Mouse (Mus musculus) heart, embryonic 16.5 days (tissue): ENCODE measurements around the gene Ell3. TPM values are rescaled to one million over a fixed set of nuclear protein-coding genes. Genes with fewer than 3 reads are reported as not detected.

Source experiments
- ATAC-seq: fragments of 200-750 bp; cut with Nextera tagmentation; replicated peaks from 2 replicates; pipeline ENCODE4 v1.8.0; 2017; ENCODE audit warnings: moderate number of reproducible peaks; ENCODE audit not compliant: insufficient read depth, low FRiP score; ENCODE audit errors: extremely low read depth
- H3K27ac ChIP-seq: fragments of 300-500 bp; sonication (generic); 2 replicates; pipeline ENCODE4 v1.5.1; 2014; ENCODE audit warnings: mild to moderate bottlenecking, low read length, control low read depth, moderate library complexity
- H3K27me3 ChIP-seq: fragments of 300-500 bp; sonication (generic); 2 replicates; pipeline ENCODE4 v1.6.1; 2014; ENCODE audit warnings: low read length, mixed read lengths; ENCODE audit not compliant: control insufficient read depth, insufficient read depth
- H3K36me3 ChIP-seq: fragments of 300-500 bp; sonication (generic); 2 replicates; pipeline ENCODE4 v1.6.1; 2014; ENCODE audit not compliant: control insufficient read depth, insufficient read depth
- H3K4me1 ChIP-seq: fragments of 300-500 bp; sonication (generic); 2 replicates; pipeline ENCODE4 v1.6.1; 2014; ENCODE audit warnings: low read length, mixed read lengths; ENCODE audit not compliant: control insufficient read depth, insufficient read depth
- H3K4me2 ChIP-seq: fragments of 300-500 bp; sonication (generic); 2 replicates; pipeline ENCODE4 v1.6.1; 2014; ENCODE audit warnings: low read depth, mild to moderate bottlenecking, control low read depth, low read length
- H3K4me3 ChIP-seq: fragments of 300-500 bp; sonication (generic); 2 replicates; pipeline ENCODE4 v1.5.1; 2014; ENCODE audit warnings: mild to moderate bottlenecking, control low read depth, low read length
- H3K9ac ChIP-seq: fragments of 300-500 bp; sonication (generic); 2 replicates; pipeline ENCODE4 v1.6.1; 2014; ENCODE audit warnings: low read length, control low read depth
- H3K9me3 ChIP-seq: fragments of 300-500 bp; sonication (generic); replicated peaks from 2 replicates; pipeline ENCODE4 v1.6.1; 2016; ENCODE audit warnings: low read length; ENCODE audit not compliant: control insufficient read depth
- WGBS: fragments of 180-500 bp; shearing (Covaris S2); extraction: QIAGEN DNeasy Blood & Tissue Kit; methylation state at CpG from one replicate; pipeline ENCODE4 v1.1.7; 2014; 5-methylcytosine and 5-hydroxymethylcytosine counted together
- polyA plus RNA-seq: library from polyadenylated mRNA; unstranded; fragments of >200 nt; fragmentation: Nextera tagmentation; extraction: Ambion mirVana; gene quantifications from 2 replicates; pipeline ENCODE4 v1.2.1, GENCODE M21; 2015

Ell3 gene
- polyA plus RNA-seq, 1 experiment from 2014 or later: 1.1 TPM

DNA sequence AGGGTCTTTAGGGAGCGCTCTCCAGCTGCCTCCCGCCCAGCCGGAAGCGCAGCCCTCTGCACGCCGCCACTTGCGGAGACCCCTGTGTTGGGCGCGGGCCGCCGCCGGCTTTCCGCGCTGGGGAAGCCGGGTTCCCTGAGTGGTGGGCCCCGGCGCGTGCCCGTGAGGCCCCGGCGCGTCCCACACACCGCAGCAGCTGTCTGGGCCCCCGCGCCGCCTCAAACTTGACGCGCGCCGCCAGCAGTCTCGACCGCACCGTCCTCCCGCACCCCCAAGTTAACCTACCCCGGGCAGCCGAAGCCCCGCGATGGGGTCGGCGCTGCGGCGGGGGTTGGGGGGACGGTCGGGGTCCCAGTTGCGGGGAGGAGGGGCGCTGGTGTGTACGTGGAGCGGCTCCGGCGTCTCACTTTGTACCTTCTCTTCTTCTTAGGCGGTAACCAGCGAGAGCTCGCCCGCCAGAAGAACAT lies 5.5 kb upstream of the Ell3 start:
- peak overlapping the region; percentile 93 for H3K4me2 ChIP-seq
- under 1% methylated on average over 54 of the region's 54 CpGs for WGBS
- no peaks in the 10 kb centered on the region for H3K27me3 ChIP-seq
- peak overlapping the region; percentile 99 for H3K9ac ChIP-seq
- peaks cover 31% of the 10 kb centered on the region for H3K4me1 ChIP-seq
- peak overlapping the region; percentile 97 for H3K27ac ChIP-seq
- H3K9me3 ChIP-seq: no peaks in the 10 kb centered on the region
- ATAC-seq: peak; percentile 15
- H3K4me3 ChIP-seq: peak overlapping the region; percentile 97
- H3K36me3 ChIP-seq: peaks cover 12% of the 10 kb centered on the region

DNA sequence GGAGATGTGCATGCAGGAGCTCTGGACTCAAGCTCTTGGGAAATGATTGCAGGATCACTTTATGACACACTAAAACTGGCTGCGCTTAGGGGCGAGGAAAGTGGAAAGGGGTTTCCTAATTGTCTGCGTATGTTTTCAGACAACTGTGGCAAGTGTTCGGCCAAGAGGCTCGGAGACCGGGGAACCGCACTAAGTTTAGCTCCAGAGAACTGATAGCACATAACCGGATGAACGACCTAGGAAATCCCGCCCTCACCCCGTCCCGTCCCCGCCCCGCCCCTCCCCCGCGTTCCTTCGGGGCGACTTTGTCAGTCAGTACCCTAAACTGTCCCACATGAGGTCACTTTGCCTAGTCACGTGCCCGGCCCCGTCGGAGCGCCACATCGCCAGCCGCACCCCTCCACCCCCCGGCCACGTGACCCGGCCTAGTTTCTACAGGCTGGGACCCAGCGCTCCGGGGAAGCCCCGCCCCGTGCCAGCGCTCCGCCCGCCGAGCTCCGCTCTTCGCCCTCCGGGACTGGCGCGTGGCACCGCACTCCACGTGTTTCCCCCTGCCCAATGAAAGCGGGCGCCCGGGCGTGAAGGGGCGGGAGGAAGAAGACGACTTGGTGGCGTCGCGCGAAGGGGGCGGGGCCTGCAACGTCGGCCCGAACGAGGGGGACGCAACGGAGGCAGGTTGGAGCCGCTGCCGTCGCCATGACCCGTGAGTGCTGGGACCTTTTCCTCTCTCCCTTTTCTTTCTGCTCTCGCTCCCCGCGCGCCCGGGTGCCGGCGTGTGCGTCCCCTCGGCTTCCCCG lies 4.9 kb upstream of the Ell3 start, which contains the start of gene Serf2:
Gene Serf2 (plus strand): TSS at position 457 of the 797 bp plus-strand sequence.
- Histone ChIP-seq H3K27me3 (no peaks in the 10 kb centered on the region), H3K4me3 (peak within 1 kb of the TSS; percentile 97), H3K9ac (peak within 1 kb of the TSS; percentile 99), H3K27ac (peak within 1 kb of the TSS; percentile 100), H3K4me2 (peak within 1 kb of the TSS; percentile 93), H3K36me3 (peaks cover 12% of the 10 kb centered on the region), H3K9me3 (no peaks in the 10 kb centered on the region), H3K4me1 (peaks cover 31% of the 10 kb centered on the region)
- peak; percentile 97 for ATAC-seq
- WGBS: under 1% methylated on average over 67 of the region's 74 CpGs

DNA sequence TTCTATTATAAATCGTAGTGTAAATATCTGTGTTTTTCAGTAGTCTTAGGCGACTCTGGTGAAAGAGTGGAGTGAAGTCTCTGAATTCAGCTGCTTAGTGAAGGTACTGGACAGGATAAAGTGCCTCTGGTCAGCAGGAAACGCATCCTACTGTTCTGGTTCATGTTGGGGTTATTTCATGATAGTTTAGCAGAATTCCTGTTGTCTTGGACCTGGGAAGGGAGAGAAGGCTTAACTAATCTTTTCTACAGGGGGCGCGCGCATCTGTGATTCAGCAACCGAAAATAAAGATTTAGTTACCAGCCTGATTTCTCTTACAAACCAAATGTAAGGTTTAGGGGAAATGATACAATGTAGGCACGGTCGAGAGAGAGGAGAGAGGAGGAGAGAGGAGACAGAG lies 4.1 kb upstream of the Ell3 start:
- Histone ChIP-seq H3K4me2 (peak overlapping the region; percentile 89), H3K36me3 (peaks cover 12% of the 10 kb centered on the region), H3K9ac (peak overlapping the region; percentile 82), H3K9me3 (no peaks in the 10 kb centered on the region), H3K4me3 (peak overlapping the region; percentile 97), H3K27ac (peak overlapping the region; percentile 100), H3K4me1 (peaks cover 28% of the 10 kb centered on the region), H3K27me3 (no peaks in the 10 kb centered on the region)
- no peak for ATAC-seq
- WGBS: 12% methylated on average over 9 of the region's 9 CpGs

DNA sequence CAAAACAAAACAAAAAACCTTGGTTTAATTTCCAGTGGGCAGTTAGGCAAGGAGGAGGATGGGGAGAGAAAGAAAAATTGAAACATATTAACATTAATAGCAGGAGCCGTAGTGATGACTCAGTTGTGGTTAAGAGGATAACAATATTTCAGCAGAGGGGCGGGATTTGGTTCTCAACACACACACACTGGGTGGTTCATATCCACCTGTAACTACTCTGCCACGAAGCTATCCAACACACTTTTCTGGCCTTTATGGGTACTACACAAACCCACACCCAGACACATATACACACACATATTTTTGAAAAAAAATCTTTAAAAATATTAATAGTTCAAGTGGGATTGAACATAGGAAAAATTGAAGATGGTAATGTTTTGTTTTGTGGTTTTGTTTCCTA lies 2.9 kb upstream of the Ell3 start:
- H3K27ac ChIP-seq: no peak overlapping the region
- peaks cover 7% of the 10 kb centered on the region for H3K36me3 ChIP-seq
- ATAC-seq: no peak
- no peak overlapping the region for H3K4me3 ChIP-seq
- H3K4me2 ChIP-seq: no peak overlapping the region
- H3K9me3 ChIP-seq: no peaks in the 10 kb centered on the region
- peaks cover 27% of the 10 kb centered on the region for H3K4me1 ChIP-seq
- no peaks in the 10 kb centered on the region for H3K27me3 ChIP-seq
- H3K9ac ChIP-seq: no peak overlapping the region
- 85% methylated on average over 3 of the region's 3 CpGs for WGBS

DNA sequence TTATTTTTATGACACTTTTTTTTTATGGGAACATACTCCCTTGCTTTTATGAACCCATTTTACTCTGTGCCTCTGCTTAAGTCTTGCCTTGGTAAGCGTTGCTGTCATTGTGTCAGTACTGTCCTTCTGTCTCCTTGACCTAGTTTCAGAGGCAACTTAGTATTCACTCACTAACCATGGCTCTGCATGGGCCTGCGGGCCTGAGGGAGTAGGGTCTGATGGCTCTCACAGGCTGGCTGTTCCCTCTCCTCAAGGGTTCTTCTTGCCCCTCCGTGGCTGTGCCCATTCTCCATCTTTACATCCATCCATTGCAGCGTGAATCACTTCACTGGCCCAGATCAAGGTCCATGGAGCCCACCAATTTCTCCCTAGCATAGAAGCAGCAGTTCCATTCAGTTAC lies 2.4 kb upstream of the Ell3 start:
- Histone ChIP-seq H3K36me3 (peaks cover 6% of the 10 kb centered on the region), H3K27ac (no peak overlapping the region), H3K27me3 (no peaks in the 10 kb centered on the region), H3K4me2 (no peak overlapping the region), H3K9ac (no peak overlapping the region), H3K4me3 (no peak overlapping the region), H3K9me3 (no peaks in the 10 kb centered on the region), H3K4me1 (peaks cover 28% of the 10 kb centered on the region)
- 88% methylated on average over 4 of the region's 4 CpGs for WGBS
- no peak for ATAC-seq

DNA sequence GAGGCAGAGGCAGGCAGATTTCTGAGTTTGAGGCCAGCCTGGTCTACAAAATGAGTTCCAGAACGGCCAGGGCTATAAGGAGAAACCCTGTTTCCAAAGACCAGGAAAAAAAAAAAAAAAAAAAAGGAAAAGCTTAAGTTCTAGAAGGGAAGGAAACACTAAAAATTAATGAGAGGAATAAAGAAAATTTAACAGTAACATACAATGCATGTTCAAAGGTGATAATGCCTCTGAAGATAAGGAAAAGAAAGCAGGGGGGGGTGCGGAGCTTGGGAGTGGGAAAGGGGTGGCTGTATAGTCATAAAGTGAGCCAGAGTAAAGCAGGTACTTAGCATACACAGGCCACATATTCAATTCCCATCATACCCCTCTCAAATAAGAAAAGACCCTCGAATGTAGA lies 1.0 kb upstream of the Ell3 start:
- H3K27me3 ChIP-seq: no peaks in the 10 kb centered on the region
- no peak overlapping the region for H3K27ac ChIP-seq
- H3K4me2 ChIP-seq: no peak overlapping the region
- ATAC-seq: no peak
- 76% methylated on average over 3 of the region's 3 CpGs for WGBS
- H3K4me3 ChIP-seq: no peak overlapping the region
- H3K36me3 ChIP-seq: no peaks in the 10 kb centered on the region
- no peak overlapping the region for H3K9ac ChIP-seq
- no peaks in the 10 kb centered on the region for H3K9me3 ChIP-seq
- H3K4me1 ChIP-seq: peaks cover 18% of the 10 kb centered on the region

DNA sequence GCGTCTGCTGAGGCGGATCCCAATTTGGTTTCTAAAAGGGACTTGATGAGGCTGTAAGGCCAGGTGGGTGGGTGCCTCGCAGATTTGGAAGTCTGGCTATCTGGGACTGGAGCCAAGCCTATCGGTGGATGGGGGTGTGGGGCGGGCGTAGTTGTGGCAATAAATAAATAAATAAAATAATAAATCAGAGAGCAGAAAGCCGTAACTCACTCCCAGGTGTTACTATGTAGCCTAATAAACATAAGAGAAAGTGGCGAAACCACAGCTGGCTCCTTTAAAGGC lies 1.1 kb downstream of the Ell3 start:
- Histone ChIP-seq H3K27ac (no peak overlapping the region), H3K36me3 (peaks cover 14% of the 10 kb centered on the region), H3K4me3 (peak overlapping the region; percentile 64), H3K4me2 (peak overlapping the region; percentile 99), H3K9me3 (no peaks in the 10 kb centered on the region), H3K27me3 (no peaks in the 10 kb centered on the region), H3K9ac (peak overlapping the region; percentile 71), H3K4me1 (peaks cover 18% of the 10 kb centered on the region)
- ATAC-seq: no peak
- WGBS: 19% methylated on average over 8 of the region's 8 CpGs

DNA sequence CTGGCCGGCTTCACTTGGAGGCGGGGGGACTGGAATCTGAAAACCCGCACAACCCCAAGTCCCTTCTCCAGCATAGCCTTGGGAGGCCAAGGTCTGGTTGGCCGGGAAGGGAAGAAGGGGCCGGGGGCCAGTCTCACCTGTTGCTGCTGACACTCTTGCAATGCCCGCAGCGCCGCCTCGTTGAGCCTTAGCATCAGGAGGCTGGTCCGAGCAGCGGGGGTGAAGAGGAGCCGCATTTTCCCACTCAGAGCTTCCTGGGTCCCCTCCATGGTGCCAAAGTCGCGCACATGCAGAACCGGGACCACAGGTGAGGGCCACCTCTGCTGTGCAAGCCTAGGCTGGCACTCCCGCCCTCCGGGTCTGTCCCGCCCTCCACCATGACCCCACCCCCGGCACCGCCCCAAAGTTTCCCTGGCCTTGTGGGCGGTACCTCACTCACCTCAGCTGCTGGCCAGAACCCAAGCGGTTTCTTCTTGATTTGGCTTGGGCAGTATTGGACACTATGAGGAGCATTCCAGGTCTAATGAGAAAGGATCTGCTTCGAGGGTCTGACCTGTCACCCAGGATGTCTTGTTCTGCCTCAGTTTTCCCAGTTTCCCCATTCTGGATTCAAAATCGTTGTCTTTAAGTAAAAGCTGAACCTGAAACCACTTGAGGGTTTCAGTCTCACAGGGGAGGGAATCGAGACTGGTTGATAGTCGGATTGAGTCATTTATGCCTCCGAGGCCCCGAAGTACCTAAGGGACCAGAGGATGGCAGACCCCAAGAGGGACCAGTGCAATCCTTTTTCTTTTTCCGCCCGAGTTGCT lies 1.6 kb downstream of the Ell3 start:
- Histone ChIP-seq H3K27me3 (no peaks in the 10 kb centered on the region), H3K27ac (no peak overlapping the region; the same call in 1 of the 2 replicates), H3K4me2 (peak overlapping the region; percentile 99), H3K9ac (peak overlapping the region; percentile 71), H3K36me3 (peaks cover 20% of the 10 kb centered on the region), H3K4me3 (peak overlapping the region; percentile 64), H3K4me1 (peaks cover 15% of the 10 kb centered on the region), H3K9me3 (no peaks in the 10 kb centered on the region)
- 2% methylated on average over 30 of the region's 30 CpGs for WGBS
- ATAC-seq: peak; percentile 61

DNA sequence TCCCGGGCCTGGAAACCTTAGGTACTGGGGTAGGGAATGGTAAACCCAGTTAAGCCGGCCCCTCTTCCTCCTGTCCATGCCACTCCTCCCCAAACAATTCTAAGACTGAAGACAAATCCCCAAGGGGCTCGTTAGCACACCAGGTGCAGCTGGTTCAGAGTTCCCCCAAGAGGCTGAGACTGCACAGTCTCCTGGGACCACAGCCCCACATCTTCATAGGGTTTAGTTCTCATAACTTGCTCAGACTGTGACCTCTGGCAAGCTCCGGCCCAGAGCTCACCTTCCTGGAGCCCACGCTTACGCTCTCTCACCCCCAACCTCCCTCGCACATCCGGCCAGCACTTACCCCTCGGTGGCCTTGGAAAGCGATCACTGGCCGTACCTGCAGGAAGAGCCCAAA lies 2.3 kb downstream of the Ell3 start:
- H3K27me3 ChIP-seq: no peaks in the 10 kb centered on the region
- H3K36me3 ChIP-seq: peaks cover 24% of the 10 kb centered on the region
- H3K4me3 ChIP-seq: peak overlapping the region; percentile 64
- WGBS: 12% methylated on average over 11 of the region's 11 CpGs
- no peak for ATAC-seq
- H3K9ac ChIP-seq: peak overlapping the region; percentile 71
- H3K4me2 ChIP-seq: peak overlapping the region; percentile 99
- peaks cover 15% of the 10 kb centered on the region for H3K4me1 ChIP-seq
- no peaks in the 10 kb centered on the region for H3K9me3 ChIP-seq
- no peak overlapping the region for H3K27ac ChIP-seq
